Mouse (Mus musculus) spleen, adult 2 months (tissue): ENCODE measurements at regions not wholly inside any gene's neighbourhood (a gene's known extent, or its start where the extent isn't known, plus 50 kb on each side); places are given as distances from the start of the nearest gene placed in this dataset.

Source experiments
- CTCF ChIP-seq: fragments of 200-500 bp; IDR thresholded peaks from 2 replicates; pipeline ENCODE4 v1.5.1; 2011; ENCODE audit warnings: mild to moderate bottlenecking, inconsistent platforms; ENCODE audit not compliant: insufficient read depth, insufficient read length, insufficient replicate concordance; ENCODE audit errors: extremely low read depth
- POLR2A ChIP-seq: fragments of 200-500 bp; IDR thresholded peaks from 2 replicates; pipeline ENCODE4 v1.6.1; 2011; ENCODE audit warnings: low read depth, low read length, inconsistent platforms

- TF ChIP-seq POLR2A (no peak), CTCF (no peak)
Measured at GRCm38 (mm10) chr13:28774649-28775048, 178.9 kb downstream of the Sox4 start.
